Mouse (Mus musculus): ENCODE measurements at regions not wholly inside any gene's neighbourhood (a gene's known extent, or its start where the extent isn't known, plus 50 kb on each side); places are given as distances from the start of the nearest gene placed in this dataset.
A peak's percentile ranks its signal among the peaks of the same experiment; 100 is the strongest.

DNA sequence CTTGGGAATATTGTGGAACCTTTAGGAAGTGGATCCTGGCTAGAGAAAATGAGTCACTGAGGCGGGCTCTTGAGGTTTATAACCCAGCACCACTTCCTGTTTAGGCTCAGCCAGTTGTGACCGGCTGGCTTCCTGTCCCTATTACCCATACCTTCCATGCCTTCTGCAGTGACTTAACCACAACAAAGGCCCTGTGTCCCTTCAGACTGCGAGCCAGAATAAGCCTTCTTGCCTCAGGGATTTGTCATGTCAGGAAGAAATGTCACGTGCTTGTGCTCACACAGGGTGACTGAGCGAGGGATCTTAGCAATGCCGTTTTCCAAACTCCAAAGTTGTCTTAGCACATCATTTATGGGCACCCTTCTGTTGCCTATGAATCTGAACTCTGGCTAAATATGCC is 268.5 kb downstream of the Gadd45g start:
- TF ChIP-seq CEBPB (IDR thresholded peaks at IDR 0.05; ENCODE audit: low read depth) (peak; percentile 8), MAX (IDR thresholded peaks at IDR 0.05) (peak; percentile 48), MYOD1 (IDR thresholded peaks at IDR 0.05; ENCODE audit: control insufficient read depth, insufficient read length, low read depth) (peak; percentile 59), CTCF (IDR thresholded peaks at IDR 0.05; ENCODE audit: control insufficient read depth, insufficient read depth, insufficient read length) (no peak), USF1 (IDR thresholded peaks at IDR 0.05; ENCODE audit: low read depth) (peak; percentile 68), MYOG (IDR thresholded peaks at IDR 0.05; ENCODE audit: control insufficient read depth, extremely low read depth, insufficient read length) (no peak), FOSL1 (IDR thresholded peaks at IDR 0.05; ENCODE audit: insufficient read depth, low read length, poor library complexity, severe bottlenecking) (peak; percentile 5)
- Histone ChIP-seq H3ac (ENCODE audit: control insufficient read depth, insufficient read length, low read depth) (no peak overlapping the region), H3K79me2 (ENCODE audit: control insufficient read depth, insufficient read depth) (no peaks in the 10 kb centered on the region), H3K36me3 (ENCODE audit: control insufficient read depth, insufficient read depth) (no peaks in the 10 kb centered on the region), H3K27me3 (ENCODE audit: control insufficient read depth, insufficient read depth, insufficient read length) (no peaks in the 10 kb centered on the region), H3K79me3 (ENCODE audit: low read depth) (no peaks in the 10 kb centered on the region), H3K4me3 (ENCODE audit: insufficient read depth, poor library complexity, severe bottlenecking) (no peak overlapping the region)

DNA sequence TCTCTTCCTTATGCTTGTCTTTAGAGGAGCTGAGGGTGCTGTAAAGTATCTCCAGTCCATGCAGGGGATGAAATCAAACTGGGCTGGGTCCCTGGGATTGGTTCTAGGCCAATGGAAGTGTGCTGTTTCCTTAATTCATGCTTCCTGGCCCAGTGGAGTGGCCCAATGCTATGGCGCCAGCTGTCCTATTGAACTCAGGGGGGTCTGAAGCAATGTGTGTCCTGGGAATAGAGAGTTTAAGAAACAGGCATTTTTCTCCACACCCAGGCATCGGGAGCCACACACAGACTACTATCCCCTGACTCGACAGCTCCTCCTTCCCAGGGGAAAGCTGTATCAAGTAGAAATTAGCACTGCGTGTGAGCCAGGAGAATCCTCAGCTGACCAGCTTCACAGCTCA is 269.8 kb downstream of the Gadd45g start:
- no peaks in the 10 kb centered on the region for H3K36me3 ChIP-seq (ENCODE audit: control insufficient read depth, insufficient read depth)
- no peak overlapping the region for H3ac ChIP-seq (ENCODE audit: control insufficient read depth, insufficient read length, low read depth)
- H3K4me3 ChIP-seq (ENCODE audit: insufficient read depth, poor library complexity, severe bottlenecking) = no peak overlapping the region
- no peaks in the 10 kb centered on the region for H3K79me2 ChIP-seq (ENCODE audit: control insufficient read depth, insufficient read depth)
- no peak for TF ChIP-seq CTCF (IDR thresholded peaks at IDR 0.05; ENCODE audit: control insufficient read depth, insufficient read depth, insufficient read length)
- TF ChIP-seq CEBPB (IDR thresholded peaks at IDR 0.05; ENCODE audit: low read depth) = no peak
- no peak for TF ChIP-seq MYOG (IDR thresholded peaks at IDR 0.05; ENCODE audit: control insufficient read depth, extremely low read depth, insufficient read length)
- no peak for TF ChIP-seq FOSL1 (IDR thresholded peaks at IDR 0.05; ENCODE audit: insufficient read depth, low read length, poor library complexity, severe bottlenecking)
- TF ChIP-seq MAX (IDR thresholded peaks at IDR 0.05) = no peak
- TF ChIP-seq MYOD1 (IDR thresholded peaks at IDR 0.05; ENCODE audit: control insufficient read depth, insufficient read length, low read depth) = no peak
- no peak for TF ChIP-seq USF1 (IDR thresholded peaks at IDR 0.05; ENCODE audit: low read depth)
- no peaks in the 10 kb centered on the region for H3K27me3 ChIP-seq (ENCODE audit: control insufficient read depth, insufficient read depth, insufficient read length)
- H3K79me3 ChIP-seq (ENCODE audit: low read depth) = no peaks in the 10 kb centered on the region

DNA sequence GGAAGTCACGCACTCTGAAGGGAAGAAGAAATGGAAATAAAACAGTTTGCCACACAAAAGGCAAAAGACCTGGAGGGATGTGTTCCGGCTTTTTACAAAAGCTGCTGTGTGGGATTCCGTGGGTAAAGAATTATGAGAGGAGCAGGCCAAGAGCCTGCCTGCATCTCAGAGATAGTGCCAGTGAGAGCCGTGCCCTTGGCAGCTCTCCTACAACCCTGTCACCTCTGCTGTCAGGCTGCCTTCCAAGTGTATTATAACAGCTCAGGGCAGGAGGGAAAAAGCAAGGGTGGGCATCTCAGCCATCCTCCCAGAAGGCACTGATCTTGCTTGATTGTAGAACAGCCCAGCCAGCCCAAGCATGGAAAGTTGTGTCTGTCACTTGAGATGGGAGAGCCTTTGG is 270.3 kb downstream of the Gadd45g start:
- Histone ChIP-seq H3K36me3 (ENCODE audit: control insufficient read depth, insufficient read depth) (no peaks in the 10 kb centered on the region), H3K27me3 (ENCODE audit: control insufficient read depth, insufficient read depth, insufficient read length) (no peaks in the 10 kb centered on the region), H3K79me2 (ENCODE audit: control insufficient read depth, insufficient read depth) (no peaks in the 10 kb centered on the region), H3ac (ENCODE audit: control insufficient read depth, insufficient read length, low read depth) (no peak overlapping the region), H3K4me3 (ENCODE audit: insufficient read depth, poor library complexity, severe bottlenecking) (no peak overlapping the region), H3K79me3 (ENCODE audit: low read depth) (no peaks in the 10 kb centered on the region)
- TF ChIP-seq FOSL1 (IDR thresholded peaks at IDR 0.05; ENCODE audit: insufficient read depth, low read length, poor library complexity, severe bottlenecking) = no peak
- no peak for TF ChIP-seq MYOG (IDR thresholded peaks at IDR 0.05; ENCODE audit: control insufficient read depth, extremely low read depth, insufficient read length)
- TF ChIP-seq CEBPB (IDR thresholded peaks at IDR 0.05; ENCODE audit: low read depth) = no peak
- TF ChIP-seq MYOD1 (IDR thresholded peaks at IDR 0.05; ENCODE audit: control insufficient read depth, insufficient read length, low read depth) = no peak
- TF ChIP-seq CTCF (IDR thresholded peaks at IDR 0.05; ENCODE audit: control insufficient read depth, insufficient read depth, insufficient read length) = no peak
- TF ChIP-seq USF1 (IDR thresholded peaks at IDR 0.05; ENCODE audit: low read depth) = no peak
- no peak for TF ChIP-seq MAX (IDR thresholded peaks at IDR 0.05)

DNA sequence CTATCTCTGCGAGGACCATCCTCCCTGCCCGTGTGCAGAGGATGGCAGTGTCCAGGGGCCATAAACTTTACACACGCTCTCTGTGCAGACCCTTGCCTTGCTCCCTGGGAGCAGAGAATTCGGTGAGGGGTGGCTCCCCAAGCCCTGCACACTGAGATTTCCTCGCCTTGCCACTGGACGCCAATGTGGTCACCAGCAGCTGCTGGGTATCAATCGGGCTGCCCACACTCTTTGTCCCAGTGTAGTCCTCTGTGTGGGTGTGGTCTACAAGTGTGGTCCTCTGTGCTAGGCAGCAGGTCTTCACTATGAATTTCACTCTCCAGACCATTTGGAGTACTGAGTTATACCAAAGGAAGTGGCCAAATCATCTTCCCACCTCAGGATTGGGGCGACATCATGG is 274.3 kb downstream of the Gadd45g start:
- H3K27me3 ChIP-seq (ENCODE audit: control insufficient read depth, insufficient read depth, insufficient read length) = no peaks in the 10 kb centered on the region
- no peaks in the 10 kb centered on the region for H3K36me3 ChIP-seq (ENCODE audit: control insufficient read depth, insufficient read depth)
- no peak overlapping the region for H3K4me3 ChIP-seq (ENCODE audit: insufficient read depth, poor library complexity, severe bottlenecking)
- H3K79me3 ChIP-seq (ENCODE audit: low read depth) = no peaks in the 10 kb centered on the region
- no peak for TF ChIP-seq CEBPB (IDR thresholded peaks at IDR 0.05; ENCODE audit: low read depth)
- no peak for TF ChIP-seq MAX (IDR thresholded peaks at IDR 0.05)
- TF ChIP-seq USF1 (IDR thresholded peaks at IDR 0.05; ENCODE audit: low read depth) = no peak
- TF ChIP-seq CTCF (IDR thresholded peaks at IDR 0.05; ENCODE audit: control insufficient read depth, insufficient read depth, insufficient read length) = no peak
- no peak for TF ChIP-seq MYOD1 (IDR thresholded peaks at IDR 0.05; ENCODE audit: control insufficient read depth, insufficient read length, low read depth)
- no peak for TF ChIP-seq MYOG (IDR thresholded peaks at IDR 0.05; ENCODE audit: control insufficient read depth, extremely low read depth, insufficient read length)
- TF ChIP-seq FOSL1 (IDR thresholded peaks at IDR 0.05; ENCODE audit: insufficient read depth, low read length, poor library complexity, severe bottlenecking) = no peak
- no peak overlapping the region for H3ac ChIP-seq (ENCODE audit: control insufficient read depth, insufficient read length, low read depth)
- no peaks in the 10 kb centered on the region for H3K79me2 ChIP-seq (ENCODE audit: control insufficient read depth, insufficient read depth)

DNA sequence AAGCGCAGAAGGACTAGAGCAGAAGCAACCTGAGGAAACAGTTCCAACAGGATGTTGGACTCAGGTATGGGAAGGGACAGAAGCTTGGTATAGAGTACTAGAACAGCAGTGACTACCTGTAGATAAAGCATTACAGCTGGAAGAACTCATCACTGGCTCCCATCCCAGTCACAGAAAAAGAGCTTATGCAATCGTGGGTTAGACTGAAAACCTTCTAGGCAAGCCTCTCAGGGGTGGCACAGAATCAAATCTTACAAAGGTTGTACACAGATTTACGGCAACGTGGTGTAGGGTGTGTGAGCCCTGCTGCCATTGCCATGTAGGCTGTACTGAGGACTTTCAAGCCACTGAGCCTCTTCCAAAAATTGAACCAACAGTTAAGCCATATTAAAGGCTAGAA is 278.6 kb downstream of the Gadd45g start:
- H3K36me3 ChIP-seq (ENCODE audit: control insufficient read depth, insufficient read depth) = no peaks in the 10 kb centered on the region
- no peaks in the 10 kb centered on the region for H3K79me3 ChIP-seq (ENCODE audit: low read depth)
- H3ac ChIP-seq (ENCODE audit: control insufficient read depth, insufficient read length, low read depth) = no peak overlapping the region
- H3K4me3 ChIP-seq (ENCODE audit: insufficient read depth, poor library complexity, severe bottlenecking) = no peak overlapping the region
- H3K27me3 ChIP-seq (ENCODE audit: control insufficient read depth, insufficient read depth, insufficient read length) = no peaks in the 10 kb centered on the region
- TF ChIP-seq USF1 (IDR thresholded peaks at IDR 0.05; ENCODE audit: low read depth) = no peak
- no peak for TF ChIP-seq MYOD1 (IDR thresholded peaks at IDR 0.05; ENCODE audit: control insufficient read depth, insufficient read length, low read depth)
- TF ChIP-seq FOSL1 (IDR thresholded peaks at IDR 0.05; ENCODE audit: insufficient read depth, low read length, poor library complexity, severe bottlenecking) = no peak
- TF ChIP-seq MYOG (IDR thresholded peaks at IDR 0.05; ENCODE audit: control insufficient read depth, extremely low read depth, insufficient read length) = no peak
- H3K79me2 ChIP-seq (ENCODE audit: control insufficient read depth, insufficient read depth) = no peaks in the 10 kb centered on the region

DNA sequence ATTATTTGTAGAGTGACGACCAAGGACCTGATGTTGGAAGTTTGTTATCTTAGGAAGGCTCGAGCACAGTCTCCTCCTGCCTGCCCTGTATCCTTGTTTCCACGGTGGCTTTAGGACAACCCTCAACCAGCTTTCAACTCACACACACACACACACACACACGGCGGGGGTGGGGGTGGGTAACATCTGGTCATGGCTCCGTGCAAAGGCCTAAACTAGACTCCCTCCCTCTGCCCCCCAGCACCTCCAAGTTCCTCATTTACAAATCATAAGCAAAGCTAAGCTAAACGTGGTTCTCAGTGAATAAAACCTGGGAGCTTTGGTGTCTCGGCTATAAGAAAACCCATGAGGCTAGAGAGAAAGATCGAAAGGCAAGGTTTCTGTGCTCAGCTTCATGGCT is 281.3 kb downstream of the Gadd45g start:
- no peak for TF ChIP-seq MYOG (IDR thresholded peaks at IDR 0.05; ENCODE audit: control insufficient read depth, extremely low read depth, insufficient read length)
- TF ChIP-seq MAX (IDR thresholded peaks at IDR 0.05) = no peak
- TF ChIP-seq CEBPB (IDR thresholded peaks at IDR 0.05; ENCODE audit: low read depth) = no peak
- TF ChIP-seq USF1 (IDR thresholded peaks at IDR 0.05; ENCODE audit: low read depth) = no peak
- TF ChIP-seq CTCF (IDR thresholded peaks at IDR 0.05; ENCODE audit: control insufficient read depth, insufficient read depth, insufficient read length) = no peak
- TF ChIP-seq FOSL1 (IDR thresholded peaks at IDR 0.05; ENCODE audit: insufficient read depth, low read length, poor library complexity, severe bottlenecking) = no peak
- TF ChIP-seq MYOD1 (IDR thresholded peaks at IDR 0.05; ENCODE audit: control insufficient read depth, insufficient read length, low read depth) = no peak
- no peaks in the 10 kb centered on the region for H3K79me2 ChIP-seq (ENCODE audit: control insufficient read depth, insufficient read depth)
- H3K27me3 ChIP-seq (ENCODE audit: control insufficient read depth, insufficient read depth, insufficient read length) = no peaks in the 10 kb centered on the region
- H3ac ChIP-seq (ENCODE audit: control insufficient read depth, insufficient read length, low read depth) = no peak overlapping the region
- no peaks in the 10 kb centered on the region for H3K36me3 ChIP-seq (ENCODE audit: control insufficient read depth, insufficient read depth)
- no peaks in the 10 kb centered on the region for H3K79me3 ChIP-seq (ENCODE audit: low read depth)
- no peak overlapping the region for H3K4me3 ChIP-seq (ENCODE audit: insufficient read depth, poor library complexity, severe bottlenecking)

All from C2C12 (cell line).